Mouse (Mus musculus) limb, embryonic 10.5 days (tissue): ENCODE data around the gene Ins2. TPM values are rescaled to one million over a fixed set of nuclear protein-coding genes. Genes with fewer than 3 reads are reported as not detected.

ENCODE experiments used
- DNase-seq: peaks from one replicate; pipeline ENCODE4 v3.0.0-alpha.2; 2017; ENCODE audit warnings: low spot score
- H3K27ac ChIP-seq: fragments of 300-500 bp; sonication (generic); 2 replicates; pipeline ENCODE4 v1.5.1; 2016; ENCODE audit warnings: mild to moderate bottlenecking
- H3K27me3 ChIP-seq: fragments of 300-500 bp; sonication (generic); 2 replicates; pipeline ENCODE4 v1.6.1; 2016; ENCODE audit warnings: low read depth, mild to moderate bottlenecking; ENCODE audit not compliant: poor library complexity, severe bottlenecking
- H3K36me3 ChIP-seq: fragments of 300-500 bp; sonication (generic); 2 replicates; pipeline ENCODE4 v1.6.1; 2016; ENCODE audit warnings: mild to moderate bottlenecking, moderate library complexity
- H3K4me1 ChIP-seq: fragments of 300-500 bp; sonication (generic); 2 replicates; pipeline ENCODE4 v1.6.1; 2016
- H3K4me3 ChIP-seq: fragments of 300-500 bp; sonication (generic); 2 replicates; pipeline ENCODE4 v1.5.1; 2016; ENCODE audit warnings: mild to moderate bottlenecking, moderate library complexity
- H3K9me3 ChIP-seq: fragments of 300-500 bp; sonication (generic); replicated peaks from 2 replicates; pipeline ENCODE4 v1.6.1; 2016; ENCODE audit warnings: mild to moderate bottlenecking
- WGBS: fragments of 180-500 bp; shearing (Covaris S2); methylation state at CpG from one replicate; pipeline ENCODE4 v1.1.7; 2016; 5-methylcytosine and 5-hydroxymethylcytosine counted together
- polyA plus RNA-seq: library from polyadenylated mRNA; unstranded; fragments of >200 nt; fragmentation: Nextera tagmentation; extraction: Ambion mirVana; gene quantifications from 2 replicates; pipeline ENCODE4 v1.2.1, GENCODE M21; 2016

Ins2 gene
- polyA plus RNA-seq, 1 experiment from 2014 or later: not detected

- H3K4me3 ChIP-seq: peak overlapping the region; percentile 77
- H3K36me3 ChIP-seq: peaks cover 21% of the 10 kb centered on the region
- DNase-seq: peak; percentile 72
- peaks cover 59% of the 10 kb centered on the region for H3K4me1 ChIP-seq
- H3K9me3 ChIP-seq: no peaks in the 10 kb centered on the region
- WGBS: under 1% methylated on average over 25 of the region's 25 CpGs
- H3K27ac ChIP-seq: peak overlapping the region; percentile 99
- H3K27me3 ChIP-seq: peaks cover 99% of the 10 kb centered on the region
Observed at GRCm38 (mm10) chr7:142661046-142661445, 82.1 kb downstream of the Ins2 start.

GRCm38 (mm10) chr7:142660651-142660945 is 82.6 kb downstream of the Ins2 start:
- peaks cover 21% of the 10 kb centered on the region for H3K36me3 ChIP-seq
- peak overlapping the region; percentile 77 for H3K4me3 ChIP-seq
- WGBS: under 1% methylated on average over 29 of the region's 29 CpGs
- DNase-seq: peak; percentile 80
- peak overlapping the region; percentile 99 for H3K27ac ChIP-seq
- peaks cover 58% of the 10 kb centered on the region for H3K4me1 ChIP-seq
- H3K9me3 ChIP-seq: no peaks in the 10 kb centered on the region
- peaks cover 99% of the 10 kb centered on the region for H3K27me3 ChIP-seq

- WGBS: under 1% methylated on average over 41 of the region's 43 CpGs
- H3K4me1 ChIP-seq: peaks cover 58% of the 10 kb centered on the region
- peak; percentile 73 for DNase-seq
- H3K27ac ChIP-seq: peak overlapping the region; percentile 99
- H3K9me3 ChIP-seq: no peaks in the 10 kb centered on the region
- H3K27me3 ChIP-seq: peaks cover 99% of the 10 kb centered on the region
- H3K4me3 ChIP-seq: peak overlapping the region; percentile 77
- peaks cover 22% of the 10 kb centered on the region for H3K36me3 ChIP-seq
Observed at GRCm38 (mm10) chr7:142659767-142660650, 83.2 kb downstream of the Ins2 start.

- peak overlapping the region; percentile 77 for H3K4me3 ChIP-seq
- H3K27me3 ChIP-seq: peaks cover 99% of the 10 kb centered on the region
- peaks cover 58% of the 10 kb centered on the region for H3K4me1 ChIP-seq
- H3K9me3 ChIP-seq: no peaks in the 10 kb centered on the region
- H3K36me3 ChIP-seq: peaks cover 30% of the 10 kb centered on the region
- under 1% methylated on average over 68 of the region's 70 CpGs for WGBS
- peak; percentile 77 for DNase-seq
- H3K27ac ChIP-seq: peak overlapping the region; percentile 99
Observed at GRCm38 (mm10) chr7:142659181-142659681, 84.0 kb downstream of the Ins2 start.

GRCm38 (mm10) chr7:142658681-142659180 is 84.5 kb downstream of the Ins2 start:
- H3K4me3 ChIP-seq: peak overlapping the region; percentile 77
- WGBS: 1% methylated on average over 40 of the region's 40 CpGs
- peaks cover 58% of the 10 kb centered on the region for H3K4me1 ChIP-seq
- H3K27ac ChIP-seq: peak overlapping the region; percentile 99
- peak; percentile 55 for DNase-seq
- H3K27me3 ChIP-seq: peaks cover 99% of the 10 kb centered on the region
- H3K36me3 ChIP-seq: peaks cover 35% of the 10 kb centered on the region
- no peaks in the 10 kb centered on the region for H3K9me3 ChIP-seq

- peak; percentile 76 for DNase-seq
- Histone ChIP-seq H3K4me3 (peak overlapping the region; percentile 77), H3K9me3 (no peaks in the 10 kb centered on the region), H3K27ac (peak overlapping the region; percentile 99), H3K4me1 (peaks cover 59% of the 10 kb centered on the region), H3K27me3 (peaks cover 100% of the 10 kb centered on the region), H3K36me3 (peaks cover 42% of the 10 kb centered on the region)
- under 1% methylated on average over 34 of the region's 34 CpGs for WGBS
Observed at GRCm38 (mm10) chr7:142657821-142658614, 85.2 kb downstream of the Ins2 start.

- peak overlapping the region; percentile 77 for H3K4me3 ChIP-seq
- H3K4me1 ChIP-seq: peaks cover 59% of the 10 kb centered on the region
- DNase-seq: no peak
- peaks cover 100% of the 10 kb centered on the region for H3K27me3 ChIP-seq
- H3K9me3 ChIP-seq: no peaks in the 10 kb centered on the region
- H3K27ac ChIP-seq: peak overlapping the region; percentile 99
- WGBS: 2% methylated on average over 8 of the region's 9 CpGs
- H3K36me3 ChIP-seq: peaks cover 48% of the 10 kb centered on the region
Observed at GRCm38 (mm10) chr7:142657341-142657791, 85.8 kb downstream of the Ins2 start.

GRCm38 (mm10) chr7:142656055-142656454 is 87.1 kb downstream of the Ins2 start:
- Histone ChIP-seq H3K27ac (peak overlapping the region; percentile 99), H3K9me3 (no peaks in the 10 kb centered on the region), H3K36me3 (peaks cover 61% of the 10 kb centered on the region), H3K4me1 (peaks cover 59% of the 10 kb centered on the region), H3K27me3 (peaks cover 98% of the 10 kb centered on the region), H3K4me3 (peak overlapping the region; percentile 77)
- DNase-seq: peak; percentile 69
- WGBS: 17% methylated on average over 4 of the region's 4 CpGs

- peaks cover 55% of the 10 kb centered on the region for H3K4me1 ChIP-seq
- WGBS: 6% methylated on average over 11 of the region's 11 CpGs
- no peak for DNase-seq
Observed at GRCm38 (mm10) chr7:142655633-142656032, 87.5 kb downstream of the Ins2 start.

GRCm38 (mm10) chr7:142653726-142654125 is 89.5 kb downstream of the Ins2 start:
- peaks cover 65% of the 10 kb centered on the region for H3K36me3 ChIP-seq
- no peak overlapping the region for H3K27ac ChIP-seq
- DNase-seq: peak; percentile 57
- H3K27me3 ChIP-seq: peaks cover 76% of the 10 kb centered on the region
- H3K4me3 ChIP-seq: peak overlapping the region; percentile 77
- peaks cover 39% of the 10 kb centered on the region for H3K4me1 ChIP-seq
- H3K9me3 ChIP-seq: no peaks in the 10 kb centered on the region
- 10% methylated on average over 18 of the region's 18 CpGs for WGBS

More at GRCm38 (mm10) chr7:142655633-142656032, 87.5 kb downstream of the Ins2 start:
- Histone ChIP-seq H3K9me3 (no peaks in the 10 kb centered on the region), H3K36me3 (peaks cover 63% of the 10 kb centered on the region), H3K27ac (peak overlapping the region; percentile 61), H3K4me3 (peak overlapping the region; percentile 77), H3K27me3 (peaks cover 95% of the 10 kb centered on the region)

- Histone ChIP-seq H3K4me3 (peak overlapping the region; percentile 0; the same call in 1 of the 2 replicates), H3K4me1 (peaks cover 27% of the 10 kb centered on the region), H3K36me3 (peaks cover 10% of the 10 kb centered on the region), H3K27ac (peak overlapping the region; percentile 75), H3K9me3 (no peaks in the 10 kb centered on the region), H3K27me3 (peaks cover 11% of the 10 kb centered on the region; the same call in 1 of the 2 replicates)
- peak; percentile 49 for DNase-seq
- 29% methylated on average over 6 of the region's 6 CpGs for WGBS
Observed at GRCm38 (mm10) chr7:142646676-142647075, 96.5 kb downstream of the Ins2 start.

- Histone ChIP-seq H3K27ac (peak overlapping the region; percentile 75), H3K4me1 (peaks cover 27% of the 10 kb centered on the region), H3K36me3 (no peaks in the 10 kb centered on the region), H3K9me3 (no peaks in the 10 kb centered on the region), H3K4me3 (0 out of 2 replicates have a peak overlapping the region, but pooled peaks have one; percentile 1), H3K27me3 (0 out of 2 replicates have a peak, but pooled peaks cover 4% of the 10 kb centered on the region)
- peak; percentile 66 for DNase-seq
- 24% methylated on average over 5 of the region's 5 CpGs for WGBS
Observed at GRCm38 (mm10) chr7:142645045-142645444, 98.1 kb downstream of the Ins2 start.
